Mouse (Mus musculus): ENCODE data around the gene Rfxap.
"Not testable (repeated sequence)": the region's sequence is repeated elsewhere in the genome, so short reads cannot be mapped to it uniquely, and the experiment has no call there.

Rfxap gene

DNA sequence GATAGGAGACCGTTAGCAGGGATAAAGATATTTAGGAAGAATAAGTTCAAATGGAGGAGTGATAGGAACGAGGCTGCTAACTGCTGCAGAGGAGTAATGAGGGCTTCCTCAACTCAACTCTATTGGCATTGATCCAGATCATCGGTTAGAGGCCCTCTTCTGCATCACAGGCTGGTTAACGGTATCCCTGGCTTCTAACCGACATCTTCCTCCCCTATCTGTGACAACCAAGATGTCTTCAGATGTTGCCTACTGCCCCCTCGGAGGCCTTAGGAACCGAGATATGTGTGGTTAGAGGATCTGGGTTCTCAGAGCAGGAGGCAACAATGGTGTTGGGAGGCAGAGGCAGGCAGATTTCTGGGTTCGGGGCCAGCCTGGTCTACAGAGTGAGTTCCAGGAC is 39.0 kb downstream of the Rfxap start:
- intact Hi-C loops (cut with DNase I), result no loop called here

DNA sequence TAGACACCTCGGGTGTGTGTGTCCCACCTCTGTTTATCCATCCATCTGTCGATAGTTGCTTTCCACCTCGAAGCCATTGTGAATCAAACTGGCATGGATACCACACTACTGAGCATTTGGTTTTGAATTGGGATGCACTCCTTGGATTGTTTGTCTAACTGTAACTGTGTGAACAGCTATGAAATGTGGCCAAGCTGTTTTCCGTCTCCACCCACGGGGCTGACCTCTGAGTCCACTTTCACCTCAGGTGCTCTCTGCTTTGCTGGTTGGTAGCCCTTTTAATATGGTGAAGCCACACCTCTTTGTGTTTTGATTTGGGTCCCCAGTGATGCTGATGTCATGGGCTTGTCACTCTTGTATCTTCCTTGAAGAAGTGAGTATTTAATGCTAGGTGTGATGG is 40.8 kb downstream of the Rfxap start:
- intact Hi-C loops (cut with DNase I), result no loop called here

DNA sequence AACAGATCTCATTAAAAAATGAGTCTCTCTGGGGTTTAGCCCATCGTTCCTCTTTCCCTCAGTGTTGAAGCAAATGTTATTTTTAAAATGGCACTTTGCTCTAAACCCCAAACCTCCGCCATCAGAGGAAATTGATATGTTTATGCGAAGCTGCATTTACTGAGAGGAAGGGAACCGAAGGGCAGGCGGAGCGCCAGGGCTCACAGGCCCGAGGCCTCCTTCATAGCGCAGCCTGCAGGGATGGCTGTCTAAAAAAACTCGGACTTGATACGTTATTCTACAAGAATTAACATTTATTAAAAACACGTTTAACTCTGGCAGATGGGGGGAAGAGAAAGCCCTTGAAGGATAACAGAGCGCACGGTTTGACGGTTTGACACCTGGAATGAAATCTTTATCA is 41.6 kb downstream of the Rfxap start:
- intact Hi-C loops (cut with DNase I), result no loop called here

DNA sequence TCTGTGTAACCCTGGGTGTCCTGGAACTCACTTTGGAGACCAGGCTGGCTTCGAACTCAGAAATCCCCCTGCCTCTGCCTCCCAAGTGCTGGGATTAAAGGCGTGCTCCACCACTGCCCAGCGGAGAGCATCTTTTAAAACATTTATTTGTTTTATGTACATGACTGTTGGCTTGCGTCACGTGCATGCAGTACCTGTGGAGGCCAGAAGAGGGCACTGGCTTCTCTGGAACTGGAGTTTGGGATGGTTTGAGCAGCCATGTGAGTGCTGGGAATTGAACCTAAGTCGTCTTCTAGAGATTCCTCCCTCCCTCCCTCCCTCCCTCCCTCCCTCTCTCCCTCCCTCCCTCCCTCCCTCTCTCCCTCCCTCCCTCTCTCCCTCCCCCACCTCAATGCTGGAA is 42.1 kb downstream of the Rfxap start:
- intact Hi-C loops (cut with DNase I), result not testable (repeated sequence)

DNA sequence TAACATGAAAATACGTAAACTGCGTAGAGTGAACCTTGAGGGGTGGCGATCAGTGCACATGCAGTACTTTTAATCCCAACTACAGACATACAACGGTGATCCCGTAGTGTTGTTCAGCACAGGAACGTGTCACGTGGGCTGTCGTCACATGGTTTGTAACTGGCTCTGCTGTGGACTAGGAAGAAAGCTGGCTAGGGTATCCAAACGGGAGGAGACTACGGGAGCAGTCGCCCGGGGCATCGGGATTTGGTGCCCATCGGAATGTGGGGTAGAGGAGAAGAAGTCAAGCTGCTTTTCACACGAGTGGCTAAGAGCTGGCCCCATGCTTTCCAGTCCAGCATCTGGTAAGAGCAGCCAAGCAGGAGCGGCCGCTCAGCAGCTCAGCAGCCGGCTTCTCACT is 43.2 kb downstream of the Rfxap start:
- intact Hi-C loops (cut with DNase I), result no loop called here

DNA sequence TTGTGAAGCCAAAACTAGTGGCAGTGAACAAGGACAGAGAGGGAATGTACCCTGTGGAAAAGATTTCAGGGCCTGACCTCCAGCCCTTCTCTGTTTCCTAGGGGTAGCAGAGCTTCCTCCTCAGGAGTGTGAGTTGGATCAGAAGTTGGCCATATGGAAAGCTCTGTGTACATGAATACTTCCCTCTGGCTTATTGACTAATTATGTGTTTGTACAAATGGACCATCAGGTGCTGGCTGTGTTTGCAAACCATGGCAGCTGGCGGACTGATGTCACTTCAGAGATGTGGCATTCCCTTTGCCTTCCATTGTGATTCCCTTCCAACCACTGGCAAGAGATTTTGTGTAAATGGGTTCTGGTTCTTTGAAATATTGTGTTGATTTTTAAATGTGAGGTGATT is 46.3 kb downstream of the Rfxap start:
- intact Hi-C loops (cut with DNase I), result no loop called here

DNA sequence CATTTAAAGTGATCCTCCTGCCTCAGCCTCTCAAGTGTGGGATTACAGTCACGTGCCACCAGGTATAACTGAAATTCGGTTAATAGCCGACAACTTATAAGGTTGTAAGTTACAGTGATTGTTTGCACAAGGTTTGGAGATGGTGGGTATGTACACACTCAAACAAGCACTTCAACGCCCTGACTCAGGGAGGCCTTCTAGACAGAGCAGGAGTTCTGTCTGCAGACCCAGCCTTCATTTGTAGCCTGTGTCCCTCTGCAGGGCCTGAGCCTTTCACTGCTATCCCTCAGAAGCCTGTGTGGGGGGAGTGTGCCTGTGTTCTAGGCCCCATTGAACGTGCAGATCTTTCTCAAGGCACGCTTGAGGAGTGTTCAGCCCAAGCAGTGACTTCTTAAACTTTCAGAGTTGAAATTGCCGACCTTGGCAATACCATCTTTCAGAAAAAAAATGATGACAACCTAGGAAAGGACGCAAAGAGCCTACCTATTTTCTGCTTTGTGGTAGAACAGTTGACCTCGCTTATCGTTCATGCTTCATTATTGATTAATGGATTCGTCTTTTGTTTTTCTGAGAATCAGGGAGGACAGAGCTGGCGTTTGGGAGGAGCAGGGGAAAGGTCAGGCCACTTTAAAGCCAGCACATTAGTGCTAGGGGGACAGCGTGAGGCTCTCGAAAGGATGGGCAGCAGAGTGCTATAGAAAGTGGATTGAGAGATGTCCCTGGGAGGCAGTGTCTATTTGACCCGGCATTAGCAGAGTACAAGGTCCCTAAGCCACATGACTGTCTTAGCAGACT is 47.1 kb downstream of the Rfxap start:
- intact Hi-C loops (cut with DNase I), result no loop called here

DNA sequence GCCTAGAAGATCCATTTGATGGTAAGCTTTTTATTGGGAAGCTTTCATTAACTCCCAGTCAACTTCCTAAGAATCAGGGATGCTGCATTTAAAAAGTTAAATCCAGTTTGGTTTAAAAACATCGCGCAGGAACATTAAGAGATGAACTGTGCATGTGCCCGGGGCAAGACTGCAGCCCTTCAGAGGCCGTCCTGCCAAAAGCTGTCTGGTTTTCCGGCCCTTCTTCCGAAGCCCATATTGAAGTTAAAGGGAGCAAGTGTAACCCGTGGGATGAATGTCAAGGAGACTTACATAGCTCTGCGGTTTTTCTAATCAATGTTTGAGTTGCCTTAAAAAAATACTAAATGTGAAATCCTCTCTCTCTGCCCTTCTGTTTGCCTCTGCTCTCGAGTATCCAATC is 48.4 kb downstream of the Rfxap start:
- intact Hi-C loops (cut with DNase I), result no loop called here

DNA sequence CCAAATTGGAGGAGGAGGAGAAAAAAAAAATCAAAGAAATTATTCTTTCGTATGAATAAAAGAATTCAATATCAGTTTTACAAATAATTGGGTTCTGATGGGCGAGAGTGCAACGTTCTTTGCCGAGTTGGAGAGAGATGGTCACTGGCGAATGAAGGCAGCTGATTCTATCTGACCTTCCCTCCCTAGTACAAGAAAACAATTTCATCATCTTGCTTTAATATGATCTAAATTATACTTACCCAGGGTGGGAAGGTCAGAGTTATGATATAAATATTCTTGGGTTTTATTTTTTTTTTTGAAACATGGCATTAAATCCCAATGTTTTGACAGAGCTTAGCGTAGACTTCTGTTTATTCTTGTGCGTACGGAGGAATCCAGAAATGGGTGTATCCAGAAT is 50.1 kb downstream of the Rfxap start:
- intact Hi-C loops (cut with DNase I), result no loop called here

DNA sequence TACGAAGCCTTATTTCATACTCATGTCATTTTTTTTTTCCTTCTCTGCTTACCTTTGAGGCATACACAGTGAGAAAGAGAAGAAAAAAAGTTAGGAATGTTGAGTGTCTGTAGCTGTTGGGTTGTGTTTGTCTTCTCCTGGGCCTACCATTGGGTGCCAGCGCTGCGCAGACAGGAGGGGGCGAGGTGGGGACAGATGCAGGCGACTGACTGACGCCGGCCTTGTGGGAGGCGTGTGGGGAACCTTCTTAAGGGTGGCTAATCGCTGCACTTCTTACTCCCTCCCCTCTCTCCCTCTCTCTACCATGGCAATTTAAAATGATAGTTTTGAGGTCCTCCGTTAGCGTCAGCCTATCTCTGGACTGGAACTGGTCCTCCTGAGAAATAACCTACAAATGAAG is 51.5 kb downstream of the Rfxap start:
- intact Hi-C loops (cut with DNase I), result no loop called here

DNA sequence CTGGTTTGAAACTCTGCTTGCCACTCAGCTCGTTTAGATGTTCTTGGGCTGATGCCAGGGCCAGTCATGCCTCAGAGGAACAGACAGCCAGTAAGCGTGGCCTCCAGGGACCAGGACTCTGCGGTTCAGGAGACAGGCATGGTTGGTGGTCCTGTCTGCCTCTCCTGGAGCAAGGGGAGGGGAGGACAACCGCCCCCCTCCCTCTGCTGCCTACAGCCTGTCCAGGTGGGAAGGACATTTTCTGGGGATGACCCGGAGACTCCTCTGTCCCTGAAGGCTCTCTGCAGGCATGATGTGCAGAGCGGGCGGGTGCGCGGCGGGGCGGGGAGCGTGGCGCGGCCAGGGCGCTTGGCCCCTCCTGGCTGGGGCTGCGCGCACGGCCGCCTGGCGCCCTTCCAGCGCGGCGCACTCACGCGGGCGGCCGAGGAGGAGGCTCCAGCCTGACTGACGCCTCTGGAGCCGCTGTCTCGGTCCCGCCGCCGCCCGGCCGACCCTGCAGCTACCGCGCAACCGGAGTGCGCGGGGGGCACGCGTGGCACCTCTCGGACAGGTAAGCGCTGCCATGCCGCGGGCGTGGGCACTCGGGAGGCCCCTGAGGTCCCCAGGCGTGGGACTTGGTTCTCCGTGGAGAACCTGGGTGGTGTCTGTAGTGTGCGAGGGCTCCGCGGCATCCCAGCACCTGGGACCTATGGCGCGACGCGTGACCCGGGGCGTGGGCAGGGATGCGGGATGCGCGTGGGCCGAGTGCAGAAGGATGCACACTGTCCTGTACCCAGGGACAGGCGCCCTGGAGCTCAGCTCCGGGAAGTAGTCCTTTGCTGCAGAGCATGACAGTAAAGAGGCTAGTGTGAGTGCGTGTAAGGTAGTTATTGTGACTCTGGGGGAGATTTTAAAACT is 52.2 kb downstream of the Rfxap start, which contains the start of gene Smad9:
Smad9 (plus strand) TSS at position 438 of the 897 bp plus-strand sequence.
- intact Hi-C loops (cut with DNase I), result no loop called here

DNA sequence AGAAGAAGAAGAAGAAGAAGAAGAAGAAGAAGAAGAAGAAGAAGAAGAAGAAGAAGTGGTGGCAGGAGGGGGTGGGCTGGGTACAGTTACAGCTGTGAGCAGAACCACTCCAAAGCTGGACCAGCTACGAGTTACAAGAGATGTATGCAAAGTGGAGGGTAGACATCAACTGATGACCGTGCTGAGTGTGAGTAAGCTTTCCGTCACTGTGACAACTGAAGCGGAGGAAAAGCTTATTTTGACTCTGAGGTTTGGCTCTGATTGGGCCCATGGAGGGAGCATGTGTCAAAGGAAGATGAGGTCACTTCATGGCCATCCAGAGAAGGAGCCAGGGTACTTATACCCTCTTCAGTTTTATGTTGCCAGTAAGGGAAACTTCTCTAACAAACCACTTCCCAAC is 54.2 kb downstream of the Rfxap start:
- intact Hi-C loops (cut with DNase I), result loop anchor here (5.0 kb wide), 1 partner anchor 44 kb away; no protein-coding TSS in a partner anchor
